Mouse (Mus musculus) C2C12 (cell line): ENCODE results near the gene Noto.
"Not testable (repeated sequence)": the region's sequence is repeated elsewhere in the genome, so short reads cannot be mapped to it uniquely, and the experiment has no call there.

Source experiments
- CTCF ChIP-seq: IDR thresholded peaks from one replicate; pipeline ENCODE4 v1.5.1; 2011; ENCODE audit not compliant: control insufficient read depth, insufficient read depth, insufficient read length
- FOSL1 ChIP-seq: IDR thresholded peaks from one replicate; pipeline ENCODE4 v1.8.0; 2011; ENCODE audit warnings: mild to moderate bottlenecking, low read length; ENCODE audit not compliant: poor library complexity, insufficient read depth, severe bottlenecking
- MAX ChIP-seq: IDR thresholded peaks from one replicate; pipeline ENCODE4 v1.6.1; 2011; ENCODE audit warnings: mild to moderate bottlenecking, control low read depth
- MYOG ChIP-seq: IDR thresholded peaks from one replicate; pipeline ENCODE4 v1.6.1; 2011; ENCODE audit not compliant: control insufficient read depth, insufficient read length; ENCODE audit errors: extremely low read depth
- USF1 ChIP-seq: IDR thresholded peaks from one replicate; pipeline ENCODE4 v1.6.1; 2011; ENCODE audit warnings: low read depth, mild to moderate bottlenecking, control low read depth, moderate library complexity

DNA sequence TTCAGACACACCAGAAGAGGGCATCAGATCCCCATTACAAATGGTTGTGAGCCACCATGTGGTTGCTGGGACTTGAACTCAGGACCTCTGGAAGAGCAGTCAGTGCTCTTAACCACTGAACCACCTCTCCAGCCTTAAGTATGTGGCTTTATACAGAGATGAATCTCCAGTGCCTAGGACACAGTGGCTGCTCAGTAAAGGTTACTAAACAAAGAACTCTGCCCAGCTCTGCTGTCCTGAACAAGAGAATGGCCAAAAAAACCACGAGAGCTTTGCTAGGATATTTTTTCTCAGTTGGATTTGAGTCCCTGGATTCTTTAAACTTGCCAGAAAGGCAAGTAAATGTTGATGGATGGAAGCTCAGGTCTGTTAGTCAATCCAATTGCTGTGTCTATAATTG, 26.5 kb downstream of the Noto start:
- TF ChIP-seq CTCF, MAX, MYOG, USF1, FOSL1: not testable (repeated sequence)
